Mouse (Mus musculus) heart, adult 2 months (tissue): ENCODE measurements at regions not wholly inside any gene's neighbourhood (a gene's known extent, or its start where the extent isn't known, plus 50 kb on each side); places are given as distances from the start of the nearest gene placed in this dataset.

Source experiments
- CTCF ChIP-seq: fragments of 200-600 bp; IDR thresholded peaks from 2 replicates; pipeline ENCODE4 v1.8.1; 2022; ENCODE audit warnings: antibody characterized with exemption, mild to moderate bottlenecking, moderate library complexity
- EP300 ChIP-seq: fragments of 200-500 bp; IDR thresholded peaks from 2 replicates; pipeline ENCODE4 v1.6.1; 2011; ENCODE audit warnings: low read depth, low read length, control low read depth; ENCODE audit not compliant: insufficient read depth
- POLR2A ChIP-seq: fragments of 200-500 bp; IDR thresholded peaks from 2 replicates; pipeline ENCODE4 v1.6.1; 2011; ENCODE audit warnings: mild to moderate bottlenecking, low read depth, low read length, control low read depth; ENCODE audit not compliant: insufficient read depth

GRCm38 (mm10) chr12:114301728-114302127 is 758.0 kb downstream of the Adam6a start:
- TF ChIP-seq CTCF (no peak), EP300 (no peak), POLR2A (no peak)
